Mouse (Mus musculus) limb, embryonic 12.5 days (tissue): ENCODE measurements at regions not wholly inside any gene's neighbourhood (a gene's known extent, or its start where the extent isn't known, plus 50 kb on each side); places are given as distances from the start of the nearest gene placed in this dataset.

Experiments
- ATAC-seq: fragments of 200-750 bp; cut with Nextera tagmentation; 2 replicates; pipeline ENCODE4 v1.8.0; 2017; ENCODE audit warnings: low read depth, moderate TSS enrichment; ENCODE audit not compliant: insufficient number of reproducible peaks, insufficient read depth, low FRiP score, low TSS enrichment
- H3K27ac ChIP-seq: fragments of 300-500 bp; sonication (generic); 2 replicates; pipeline ENCODE4 v1.5.1; 2016; ENCODE audit warnings: mild to moderate bottlenecking, moderate library complexity
- H3K27me3 ChIP-seq: fragments of 300-500 bp; sonication (generic); 2 replicates; pipeline ENCODE4 v1.6.1; 2016; ENCODE audit warnings: mild to moderate bottlenecking, moderate library complexity
- H3K36me3 ChIP-seq: fragments of 300-500 bp; sonication (generic); 2 replicates; pipeline ENCODE4 v1.6.1; 2016; ENCODE audit warnings: mild to moderate bottlenecking, moderate library complexity
- H3K4me1 ChIP-seq: fragments of 300-500 bp; sonication (generic); replicated peaks from 2 replicates; pipeline ENCODE4 v1.6.1; 2016
- H3K4me2 ChIP-seq: fragments of 300-500 bp; sonication (generic); 2 replicates; pipeline ENCODE4 v1.6.1; 2016; ENCODE audit warnings: mild to moderate bottlenecking, moderate library complexity
- H3K4me3 ChIP-seq: fragments of 300-500 bp; sonication (generic); replicated peaks from 2 replicates; pipeline ENCODE4 v1.5.1; 2016; ENCODE audit warnings: mild to moderate bottlenecking
- H3K9ac ChIP-seq: fragments of 300-500 bp; sonication (generic); replicated peaks from 2 replicates; pipeline ENCODE4 v1.6.1; 2016; ENCODE audit warnings: mild to moderate bottlenecking, moderate library complexity
- H3K9me3 ChIP-seq: fragments of 300-500 bp; sonication (generic); 2 replicates; pipeline ENCODE4 v1.6.1; 2016; ENCODE audit warnings: mild to moderate bottlenecking, moderate library complexity
- WGBS: fragments of 180-500 bp; shearing (Covaris S2); methylation state at CpG from one replicate; pipeline ENCODE4 v1.1.7; 2016; 5-methylcytosine and 5-hydroxymethylcytosine counted together

DNA sequence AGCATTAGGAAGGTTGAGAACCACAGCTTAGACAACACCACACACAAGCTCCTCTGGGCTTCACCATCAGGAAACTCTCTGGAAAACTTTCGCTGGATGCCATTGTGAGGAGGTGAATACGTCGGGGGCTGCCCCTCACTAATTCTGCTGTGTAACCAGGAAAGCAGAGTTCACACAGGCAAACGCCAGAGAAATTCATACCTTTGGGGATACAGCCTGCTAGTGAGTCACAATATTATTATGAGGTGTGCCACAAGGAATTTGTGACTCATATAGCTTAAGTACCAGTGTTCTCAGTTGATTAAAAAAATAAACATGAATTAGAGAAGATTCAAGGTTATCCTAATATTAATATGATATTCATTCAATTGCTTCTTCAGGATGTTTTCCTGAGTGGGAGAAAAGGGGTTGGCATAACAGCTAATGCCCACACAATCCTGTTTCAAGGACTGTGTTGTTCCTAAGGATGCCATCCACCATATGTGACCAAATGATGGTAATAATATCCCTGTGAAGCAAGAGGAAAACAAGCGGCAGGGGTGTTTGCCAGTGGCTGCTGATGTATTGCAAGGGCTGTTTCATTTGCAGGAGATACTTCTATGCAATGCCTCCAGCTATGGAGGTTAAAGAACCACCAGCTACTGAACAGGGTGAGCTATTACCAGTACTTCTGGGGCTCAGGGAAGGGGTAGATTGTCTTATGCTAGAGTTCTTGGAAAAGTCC is 148.4 kb upstream of the Adra1b start:
- Histone ChIP-seq H3K9me3 (no peaks in the 10 kb centered on the region), H3K4me3 (no peak overlapping the region), H3K9ac (no peak overlapping the region), H3K27me3 (no peaks in the 10 kb centered on the region), H3K36me3 (no peaks in the 10 kb centered on the region), H3K4me2 (no peak overlapping the region), H3K27ac (no peak overlapping the region), H3K4me1 (no peaks in the 10 kb centered on the region)
- no peak for ATAC-seq
- WGBS, result 71% methylated on average over 5 of the region's 5 CpGs

DNA sequence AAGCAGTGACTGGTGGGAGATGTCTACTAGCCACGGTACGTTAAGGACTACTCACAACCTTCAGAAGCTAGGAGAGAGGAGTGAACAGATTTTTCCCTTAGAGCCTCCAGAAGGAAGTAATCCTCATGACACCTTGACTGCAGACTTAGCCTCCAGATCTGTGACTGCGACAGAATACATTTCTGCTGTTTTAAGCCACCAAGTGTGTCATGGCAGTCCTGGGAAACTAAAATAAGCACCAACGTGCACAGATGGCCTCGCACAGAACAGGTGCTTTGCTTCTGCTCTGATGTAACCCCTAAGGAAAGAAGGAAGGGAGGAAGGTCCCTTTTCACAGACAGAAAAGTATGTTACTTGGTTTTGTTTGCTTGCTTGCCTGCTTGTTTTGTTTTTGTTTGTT is 151.5 kb upstream of the Adra1b start:
- no peaks in the 10 kb centered on the region for H3K9me3 ChIP-seq
- no peaks in the 10 kb centered on the region for H3K4me1 ChIP-seq
- H3K9ac ChIP-seq, result no peak overlapping the region
- H3K27ac ChIP-seq, result no peak overlapping the region
- no peaks in the 10 kb centered on the region for H3K36me3 ChIP-seq
- no peak for ATAC-seq
- H3K27me3 ChIP-seq, result no peaks in the 10 kb centered on the region
- H3K4me3 ChIP-seq, result no peak overlapping the region
- 88% methylated on average over 5 of the region's 5 CpGs for WGBS
- no peak overlapping the region for H3K4me2 ChIP-seq

DNA sequence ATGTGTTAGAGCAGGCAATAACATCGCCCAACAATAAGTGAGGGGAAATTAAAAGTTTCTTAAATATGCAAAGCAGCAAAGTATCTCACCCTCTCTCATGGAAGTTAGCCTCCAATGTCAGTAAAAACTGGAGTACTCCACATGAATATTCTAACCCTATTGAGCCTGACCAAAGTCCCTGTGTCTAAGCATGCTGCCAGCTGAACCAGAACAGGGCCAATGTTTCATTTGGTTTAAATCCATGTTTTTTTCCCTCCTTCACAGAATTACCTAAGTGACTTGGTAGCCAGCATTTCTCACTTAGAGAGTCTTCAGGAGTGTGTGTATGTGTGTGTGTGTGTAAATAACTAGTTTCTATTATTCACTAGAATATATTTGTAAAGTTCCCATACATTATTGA is 161.4 kb upstream of the Adra1b start:
- no peak for ATAC-seq
- H3K36me3 ChIP-seq, result no peaks in the 10 kb centered on the region
- WGBS, result 82% methylated on average over 1 of the region's 1 CpGs
- H3K27ac ChIP-seq, result no peak overlapping the region
- no peaks in the 10 kb centered on the region for H3K9me3 ChIP-seq
- H3K4me3 ChIP-seq, result no peak overlapping the region
- H3K9ac ChIP-seq, result no peak overlapping the region
- H3K27me3 ChIP-seq, result no peaks in the 10 kb centered on the region
- no peaks in the 10 kb centered on the region for H3K4me1 ChIP-seq
- no peak overlapping the region for H3K4me2 ChIP-seq

DNA sequence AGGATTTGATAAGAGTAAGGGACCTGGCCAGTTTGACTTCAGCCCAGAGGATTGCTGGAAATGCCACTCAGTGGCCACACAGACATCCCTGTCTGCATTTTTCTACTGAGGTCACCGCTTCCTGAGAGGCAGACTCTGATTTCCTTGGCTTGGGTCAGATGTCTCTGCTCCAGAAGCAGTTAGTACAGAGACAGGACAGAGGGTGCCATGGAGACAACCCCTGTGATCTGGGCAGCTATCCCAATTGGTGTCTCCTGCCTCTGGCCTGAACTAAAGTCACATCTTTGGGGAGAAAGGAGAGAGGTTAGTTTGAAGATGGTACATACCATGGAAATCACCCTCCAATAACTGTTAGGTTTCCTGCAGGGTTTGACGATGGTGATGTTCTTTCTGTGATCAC is 165.2 kb upstream of the Adra1b start:
- Histone ChIP-seq H3K4me1 (no peaks in the 10 kb centered on the region), H3K4me3 (no peak overlapping the region), H3K27ac (no peak overlapping the region), H3K4me2 (no peak overlapping the region), H3K27me3 (no peaks in the 10 kb centered on the region), H3K9me3 (no peaks in the 10 kb centered on the region), H3K36me3 (no peaks in the 10 kb centered on the region), H3K9ac (no peak overlapping the region)
- no peak for ATAC-seq
- WGBS, result 92% methylated on average over 2 of the region's 2 CpGs

DNA sequence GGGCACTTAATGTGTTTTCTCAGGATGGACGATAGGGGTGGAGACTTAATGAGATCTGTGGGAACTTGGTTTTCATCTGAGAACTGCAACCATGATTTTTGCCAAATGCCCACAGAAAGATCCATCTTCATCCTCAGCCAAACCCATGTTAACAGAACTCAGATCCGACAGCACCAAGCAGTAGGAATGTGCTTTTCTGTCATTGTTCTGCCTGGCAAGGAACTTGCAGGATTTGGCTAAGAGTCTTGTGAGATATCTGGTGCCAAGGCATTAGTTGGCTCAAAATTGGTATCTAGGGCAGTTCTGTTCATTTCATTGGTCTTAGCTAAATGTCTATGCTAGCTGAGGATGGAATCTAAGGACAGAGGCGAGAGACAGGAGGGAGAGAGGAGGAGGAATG is 182.7 kb upstream of the Adra1b start:
- 76% methylated on average over 3 of the region's 3 CpGs for WGBS
- H3K4me2 ChIP-seq, result no peak overlapping the region
- H3K36me3 ChIP-seq, result no peaks in the 10 kb centered on the region
- no peak overlapping the region for H3K4me3 ChIP-seq
- no peaks in the 10 kb centered on the region for H3K4me1 ChIP-seq
- no peak for ATAC-seq
- no peak overlapping the region for H3K27ac ChIP-seq
- no peaks in the 10 kb centered on the region for H3K9me3 ChIP-seq
- H3K9ac ChIP-seq, result no peak overlapping the region
- no peaks in the 10 kb centered on the region for H3K27me3 ChIP-seq

DNA sequence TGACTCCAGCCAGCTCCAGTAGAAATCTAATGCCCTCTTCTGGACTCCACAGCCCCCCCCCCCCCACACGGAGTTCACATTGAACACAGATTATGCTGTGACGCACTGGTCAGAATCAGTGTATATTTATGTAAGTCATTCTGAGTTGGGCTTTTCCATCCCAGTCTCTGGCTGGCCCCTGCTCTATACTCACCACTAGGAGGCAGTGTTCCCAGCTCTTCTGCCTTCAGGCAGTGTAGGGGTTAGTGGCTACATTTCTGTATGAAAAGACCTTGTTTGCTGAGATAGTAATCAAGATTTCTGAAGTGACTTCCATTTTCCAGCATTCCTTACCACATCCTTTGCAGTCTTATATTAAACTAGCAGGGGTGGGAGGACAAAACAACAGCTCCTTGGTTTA is 185.9 kb upstream of the Adra1b start:
- H3K9ac ChIP-seq, result no peak overlapping the region
- no peak overlapping the region for H3K4me3 ChIP-seq
- no peaks in the 10 kb centered on the region for H3K9me3 ChIP-seq
- H3K4me1 ChIP-seq, result no peaks in the 10 kb centered on the region
- H3K36me3 ChIP-seq, result no peaks in the 10 kb centered on the region
- no peak overlapping the region for H3K4me2 ChIP-seq
- no peak overlapping the region for H3K27ac ChIP-seq
- no peaks in the 10 kb centered on the region for H3K27me3 ChIP-seq
- WGBS, result 37% methylated on average over 2 of the region's 2 CpGs
- no peak for ATAC-seq

DNA sequence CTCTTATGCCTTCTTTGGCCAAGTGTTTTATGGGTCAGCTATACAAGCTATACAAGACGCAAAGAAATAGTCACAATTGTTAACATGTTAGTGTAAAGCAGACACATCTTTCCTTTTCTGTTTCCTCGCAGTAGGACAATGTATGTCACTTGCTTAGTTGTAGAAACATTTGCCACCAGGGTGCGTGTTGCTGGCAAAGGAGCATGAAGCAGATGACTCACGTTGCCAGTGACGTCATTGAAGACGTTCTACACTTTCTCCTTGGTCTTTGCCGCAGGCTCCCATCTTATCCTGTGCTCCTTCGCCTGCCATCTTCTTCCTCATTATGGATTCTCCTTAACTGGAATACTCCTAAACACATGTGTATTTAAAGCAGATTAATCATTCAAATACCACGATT is 188.5 kb upstream of the Adra1b start:
- Histone ChIP-seq H3K4me3 (no peak overlapping the region), H3K9ac (no peak overlapping the region), H3K4me1 (no peaks in the 10 kb centered on the region), H3K36me3 (no peaks in the 10 kb centered on the region), H3K27ac (no peak overlapping the region), H3K4me2 (no peak overlapping the region), H3K27me3 (no peaks in the 10 kb centered on the region), H3K9me3 (no peaks in the 10 kb centered on the region)
- WGBS, result 80% methylated on average over 9 of the region's 9 CpGs
- no peak for ATAC-seq

DNA sequence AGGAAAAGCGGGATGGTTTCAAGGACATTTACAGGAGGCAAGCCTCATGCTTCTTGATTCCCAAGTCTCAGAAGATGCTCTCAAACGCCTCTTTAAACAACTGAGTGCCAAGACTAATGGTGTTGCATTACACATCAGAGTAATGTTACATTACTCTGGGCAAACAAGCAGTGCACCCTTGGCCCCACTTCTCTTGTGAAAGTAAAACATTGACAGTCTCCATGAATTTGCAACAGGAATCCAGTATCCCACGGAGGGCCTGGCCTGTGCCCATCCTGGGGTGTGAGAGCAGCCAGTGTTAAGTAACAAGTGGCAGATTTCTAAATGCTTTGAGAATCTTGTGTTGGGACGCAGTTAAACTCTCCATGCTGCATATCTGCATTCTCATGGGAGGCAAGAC is 194.3 kb upstream of the Adra1b start:
- WGBS, result 70% methylated on average over 4 of the region's 4 CpGs
- no peak overlapping the region for H3K4me2 ChIP-seq
- no peak overlapping the region for H3K9ac ChIP-seq
- H3K4me3 ChIP-seq, result no peak overlapping the region
- H3K4me1 ChIP-seq, result no peaks in the 10 kb centered on the region
- no peaks in the 10 kb centered on the region for H3K9me3 ChIP-seq
- H3K36me3 ChIP-seq, result no peaks in the 10 kb centered on the region
- ATAC-seq, result no peak
- H3K27me3 ChIP-seq, result no peaks in the 10 kb centered on the region
- H3K27ac ChIP-seq, result no peak overlapping the region

DNA sequence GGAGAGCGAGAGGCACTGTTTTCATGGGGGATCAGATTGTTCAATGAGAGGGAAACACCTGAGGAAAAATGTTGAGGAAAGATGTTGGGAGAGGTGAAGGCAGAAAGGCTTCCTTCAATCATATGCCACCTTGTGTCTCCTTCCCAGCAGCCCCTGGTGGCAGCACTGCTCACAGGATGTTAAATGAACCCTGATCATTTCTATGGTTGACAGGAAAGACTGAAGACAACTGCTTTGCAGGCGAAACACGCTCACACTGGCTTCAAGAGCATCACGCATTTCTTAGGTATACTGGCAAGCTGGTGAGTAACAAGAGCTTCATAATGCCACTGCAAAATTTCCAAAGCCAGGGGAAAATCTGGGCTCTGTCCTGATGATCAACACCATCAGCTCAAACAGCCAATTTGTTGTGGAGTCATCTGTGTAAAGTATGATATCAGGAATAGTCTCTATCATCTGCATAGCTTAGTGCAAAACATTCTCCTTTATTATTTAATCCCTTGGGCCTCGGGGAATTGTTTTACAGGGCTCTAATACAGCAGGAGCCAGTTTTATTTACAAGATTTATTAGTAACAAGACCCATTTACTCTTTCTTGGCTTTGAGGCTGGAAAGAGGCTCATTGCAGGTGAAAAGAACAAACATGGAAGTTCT is 202.3 kb upstream of the Adra1b start:
- Histone ChIP-seq H3K9me3 (no peaks in the 10 kb centered on the region), H3K4me1 (peaks cover 4% of the 10 kb centered on the region; the same call in 1 of the 2 replicates), H3K4me3 (no peak overlapping the region), H3K4me2 (no peak overlapping the region), H3K27me3 (no peaks in the 10 kb centered on the region), H3K36me3 (no peaks in the 10 kb centered on the region), H3K9ac (no peak overlapping the region), H3K27ac (no peak overlapping the region)
- ATAC-seq, result no peak
- 70% methylated on average over 5 of the region's 5 CpGs for WGBS

DNA sequence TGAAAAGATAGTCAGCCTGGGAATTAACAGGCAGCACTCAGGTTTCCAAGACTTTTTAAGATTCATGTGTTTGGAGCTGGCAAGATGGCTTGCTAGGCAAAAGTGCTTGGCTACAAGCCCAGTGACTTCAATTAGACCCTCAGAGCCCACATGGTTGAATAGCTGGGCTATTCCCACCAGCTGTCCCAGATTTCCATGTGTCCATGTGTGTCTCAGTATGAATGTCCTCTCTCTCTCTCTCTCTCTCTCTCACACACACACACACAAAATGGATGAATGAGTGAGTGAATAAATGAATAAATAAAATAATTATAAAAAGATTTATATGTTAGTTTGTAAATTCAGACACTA is 202.8 kb upstream of the Adra1b start:
- H3K36me3 ChIP-seq, result no peaks in the 10 kb centered on the region

DNA sequence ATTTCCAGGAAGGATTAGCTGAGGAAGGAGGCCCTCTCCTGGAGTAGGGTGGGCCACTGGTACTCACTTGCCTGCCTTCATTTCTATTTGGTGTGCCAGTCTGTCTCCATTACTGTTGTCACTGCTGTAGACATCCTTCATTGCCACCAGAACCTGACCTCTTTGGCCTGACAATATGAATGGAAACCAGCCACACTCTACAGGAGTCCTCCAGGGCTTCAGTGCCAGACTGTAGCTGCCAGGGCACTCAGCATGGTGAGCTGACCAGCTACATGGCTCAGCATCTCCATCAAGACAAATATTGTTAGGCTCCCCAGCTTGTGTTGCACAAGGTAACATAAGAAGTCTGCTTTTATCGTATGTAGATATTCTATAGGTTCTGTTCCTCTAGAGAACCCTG is 205.2 kb upstream of the Adra1b start:
- Histone ChIP-seq H3K4me2 (no peak overlapping the region), H3K4me1 (peaks cover 6% of the 10 kb centered on the region), H3K9me3 (no peaks in the 10 kb centered on the region), H3K4me3 (no peak overlapping the region), H3K27me3 (no peaks in the 10 kb centered on the region), H3K9ac (no peak overlapping the region), H3K36me3 (no peaks in the 10 kb centered on the region), H3K27ac (no peak overlapping the region)
- no peak for ATAC-seq
- 94% methylated on average over 1 of the region's 1 CpGs for WGBS

More for the DNA sequence above, 202.8 kb upstream of the Adra1b start:
- H3K4me3 ChIP-seq, result no peak overlapping the region
- H3K9ac ChIP-seq, result no peak overlapping the region
- peaks cover 4% of the 10 kb centered on the region; the same call in 1 of the 2 replicates for H3K4me1 ChIP-seq
- no peaks in the 10 kb centered on the region for H3K27me3 ChIP-seq
- no peak overlapping the region for H3K27ac ChIP-seq
- no peak; the same call in 1 of the 2 replicates for ATAC-seq
- H3K9me3 ChIP-seq, result no peaks in the 10 kb centered on the region
- no peak overlapping the region for H3K4me2 ChIP-seq

DNA sequence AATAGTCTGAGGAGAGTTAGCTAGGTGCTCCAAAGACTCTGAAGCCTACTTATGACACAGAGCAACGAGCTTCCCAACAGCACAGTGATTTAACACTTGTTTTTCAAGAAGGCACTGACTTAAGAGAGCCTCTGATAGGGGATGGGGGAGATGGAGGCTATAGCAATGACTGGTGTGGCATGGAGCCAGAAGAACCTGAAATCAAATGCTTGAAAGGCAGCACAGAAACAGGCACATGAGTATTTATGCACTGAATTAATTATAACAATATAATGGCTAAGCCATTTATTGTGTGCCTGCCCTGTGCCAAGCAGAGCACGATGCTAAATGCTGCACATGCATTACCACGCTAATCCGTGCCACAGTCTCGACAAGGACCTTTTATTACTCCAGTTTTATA is 210.5 kb upstream of the Adra1b start:
- 13% methylated on average over 5 of the region's 5 CpGs for WGBS
- no peak for ATAC-seq

More for the DNA sequence above, 210.5 kb upstream of the Adra1b start:
- Histone ChIP-seq H3K4me1 (peaks cover 13% of the 10 kb centered on the region), H3K27me3 (no peaks in the 10 kb centered on the region), H3K4me3 (no peak overlapping the region), H3K9me3 (no peaks in the 10 kb centered on the region), H3K4me2 (no peak overlapping the region), H3K9ac (no peak overlapping the region), H3K27ac (no peak overlapping the region), H3K36me3 (no peaks in the 10 kb centered on the region)
